Comparison of ENCODE assay signal across 8 mouse cellular contexts in the genomic region with DNA sequence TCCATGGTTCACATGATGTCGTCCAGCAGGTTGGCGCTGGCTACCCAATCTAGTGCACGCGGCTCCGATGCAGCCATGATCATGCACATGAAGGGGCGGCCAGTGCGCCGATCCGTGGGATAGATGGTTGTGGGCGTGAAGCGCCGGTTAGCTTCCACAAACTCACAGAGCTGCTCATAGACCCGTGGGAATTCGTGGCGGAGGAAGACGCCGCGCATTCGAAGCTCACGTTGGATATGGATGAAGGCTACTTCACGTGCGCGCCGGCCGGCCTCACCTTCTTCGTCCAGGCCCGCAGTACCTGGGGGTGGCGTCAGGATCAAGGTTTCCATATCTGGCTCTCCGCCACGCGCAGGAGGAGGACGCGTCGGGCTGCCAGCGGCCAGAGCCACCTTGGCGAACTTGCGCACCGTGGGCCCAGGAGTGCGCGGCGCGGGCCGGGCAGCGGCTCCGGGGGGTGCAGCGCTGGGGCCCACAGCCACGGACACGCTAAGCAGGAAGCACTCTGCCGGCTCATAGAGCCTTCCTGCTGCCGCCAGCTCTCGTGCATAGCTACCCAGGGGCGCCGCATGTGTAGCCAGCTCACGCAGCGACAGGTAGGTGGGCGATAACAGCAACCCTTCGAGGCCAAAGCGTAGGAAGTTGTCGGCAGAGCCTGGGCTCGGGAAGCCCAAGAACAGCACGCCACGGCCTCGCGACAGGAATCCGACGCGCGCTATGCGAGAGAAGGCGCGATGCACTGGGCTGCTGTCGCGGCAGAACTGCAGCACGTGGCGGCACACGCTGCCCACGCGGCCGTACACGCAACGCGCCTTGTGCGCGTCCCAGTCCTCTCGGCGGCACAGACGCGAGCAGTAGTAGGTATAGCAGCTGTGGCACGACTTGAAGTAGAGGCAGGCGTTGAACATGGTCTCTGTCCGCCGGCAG. TPM values are rescaled to one million over a fixed set of nuclear protein-coding genes. Genes with fewer than 3 reads are reported as not detected.
A peak's percentile ranks its signal among the peaks of the same experiment; 100 is the strongest.
DNase-seq lines count a peak whose midpoint lies in the region; ATAC-seq and TF ChIP-seq lines count a peak whose summit lies in the region.

No protein-coding gene starts in this region.

- no peaks in the 10 kb centered on the region for H3K9me3 ChIP-seq in heart, embryonic 14.5 days (ENCODE audit: control insufficient read depth, low read length)
- H3K9me3 ChIP-seq in hindbrain, embryonic 13.5 days: no peaks in the 10 kb centered on the region
- H3K9me3 ChIP-seq in midbrain, embryonic 13.5 days: no peaks in the 10 kb centered on the region

- no peak for DNase-seq in heart, adult 8-10 months (ENCODE audit: low spot score)
- peak; percentile 64 for DNase-seq in CD4-positive helper T cell, adult 2 months (ENCODE audit: low read depth, low spot score)
- DNase-seq in cerebellum, adult 2 months: peak; percentile 56 to 68
- DNase-seq in frontal cortex, adult 2 months (ENCODE audit: extremely low spot score in 1 of 2, low spot score in 1 of 2): no peak
- no peak for DNase-seq in gastrocnemius, postnatal 4 days (ENCODE audit: low spot score in 2 of 2)

- H3K9ac ChIP-seq in heart, embryonic 14.5 days (ENCODE audit: low read length): no peak overlapping the region
- H3K9ac ChIP-seq in hindbrain, embryonic 13.5 days: peak overlapping the region; percentile 55; the same call in 1 of the 2 replicates
- no peak overlapping the region for H3K9ac ChIP-seq in midbrain, embryonic 13.5 days (replicated peaks)

- H3K27ac ChIP-seq in heart, embryonic 14.5 days (replicated peaks in 1 of 2; ENCODE audit: control insufficient read depth in 1 of 2, insufficient read depth in 1 of 2, low read depth in 2 of 2, low read length in 2 of 2): no peak overlapping the region
- H3K27ac ChIP-seq in cerebellum, adult 2 months (ENCODE audit: insufficient read depth, low read length): peak overlapping the region; percentile 96
- H3K27ac ChIP-seq in hindbrain, embryonic 13.5 days: no peak overlapping the region
- H3K27ac ChIP-seq in midbrain, embryonic 13.5 days: no peak overlapping the region

- WGBS in heart, embryonic 14.5 days: 15% methylated on average over 92 of the region's 92 CpGs
- 19% methylated on average over 92 of the region's 92 CpGs for WGBS in cerebellum, adult 2 months
- 15% methylated on average over 92 of the region's 92 CpGs for WGBS in hindbrain, embryonic 13.5 days
- WGBS in midbrain, embryonic 13.5 days: 13% methylated on average over 92 of the region's 92 CpGs

- peaks cover 55% of the 10 kb centered on the region for H3K27me3 ChIP-seq in heart, embryonic 14.5 days (ENCODE audit: control insufficient read depth, insufficient read depth, low read length)
- no peaks in the 10 kb centered on the region for H3K27me3 ChIP-seq in cerebellum, adult 2 months (ENCODE audit: control insufficient read depth, insufficient read depth, low read length)
- H3K27me3 ChIP-seq in hindbrain, embryonic 13.5 days: peaks cover 55% of the 10 kb centered on the region
- peaks cover 58% of the 10 kb centered on the region for H3K27me3 ChIP-seq in midbrain, embryonic 13.5 days

- H3K4me1 ChIP-seq in heart, embryonic 14.5 days (ENCODE audit: control insufficient read depth in 2 of 2, insufficient read depth in 2 of 2, low read length in 2 of 2): peaks cover 35 to 53% of the 10 kb centered on the region in 2 experiments
- H3K4me1 ChIP-seq in cerebellum, adult 2 months (ENCODE audit: control insufficient read depth, insufficient read depth, low read length): peaks cover 52% of the 10 kb centered on the region
- peaks cover 79% of the 10 kb centered on the region for H3K4me1 ChIP-seq in hindbrain, embryonic 13.5 days (replicated peaks)
- peaks cover 74% of the 10 kb centered on the region for H3K4me1 ChIP-seq in midbrain, embryonic 13.5 days (replicated peaks)

- no peak for TF ChIP-seq POLR2A in cerebellum, adult 2 months (IDR thresholded peaks at IDR 0.05; ENCODE audit: borderline replicate concordance, insufficient read depth, low read length)

- no peak for TF ChIP-seq CTCF in cerebellum, adult 2 months (IDR thresholded peaks at IDR 0.05; ENCODE audit: borderline replicate concordance, insufficient read depth, low read depth, low read length)

- peak overlapping the region; percentile 51 for H3K4me2 ChIP-seq in heart, embryonic 14.5 days (ENCODE audit: low read length)
- H3K4me2 ChIP-seq in hindbrain, embryonic 13.5 days: peak overlapping the region; percentile 40
- peak overlapping the region; percentile 46 for H3K4me2 ChIP-seq in midbrain, embryonic 13.5 days (replicated peaks)

- no peaks in the 10 kb centered on the region for H3K36me3 ChIP-seq in heart, embryonic 14.5 days (ENCODE audit: control insufficient read depth, insufficient read depth, low read length)
- H3K36me3 ChIP-seq in hindbrain, embryonic 13.5 days: no peaks in the 10 kb centered on the region; the same call in 1 of the 2 replicates
- no peaks in the 10 kb centered on the region for H3K36me3 ChIP-seq in midbrain, embryonic 13.5 days

- ATAC-seq in heart, embryonic 14.5 days (ENCODE audit: insufficient number of reproducible peaks, insufficient read depth, low FRiP score, low read depth): no peak
- no peak for ATAC-seq in hindbrain, embryonic 13.5 days (ENCODE audit: low FRiP score)
- ATAC-seq in midbrain, embryonic 13.5 days: no peak

- H3K4me3 ChIP-seq in heart, embryonic 14.5 days (ENCODE audit: control insufficient read depth in 1 of 2, insufficient read depth in 1 of 2, low read depth in 1 of 2, low read length in 2 of 2): peak overlapping the region in 1 of 2 experiments; percentile 29; a peak in 2 of 4 replicates
- peak overlapping the region; percentile 32 for H3K4me3 ChIP-seq in cerebellum, adult 2 months (replicated peaks; ENCODE audit: insufficient read depth, low read depth, low read length)
- peak overlapping the region; percentile 27 for H3K4me3 ChIP-seq in hindbrain, embryonic 13.5 days
- peak overlapping the region; percentile 23 for H3K4me3 ChIP-seq in midbrain, embryonic 13.5 days (replicated peaks)

RNA-seq across cellular contexts. Expression of gene Phpt1, which starts 2.2 kb away (rescaled TPM):
- polyA plus RNA-seq in heart, embryonic 14.5 days (2014; fragmentation: Nextera tagmentation; extraction: Ambion mirVana): 240 and 250 TPM in 2 replicates
- 10 to 100 TPM; 58.2 to 72.2 (median 65.4) TPM for total RNA-seq in heart, adult 8-10 months (2022)
- 176 and 186 TPM in 2 replicates for polyA plus RNA-seq in cerebellum, adult 2 months (2012; rRNA removed)
- 179 and 182 TPM in 2 replicates for polyA plus RNA-seq in hindbrain, embryonic 13.5 days (2015; fragmentation: Nextera tagmentation; extraction: Ambion mirVana)
- 190 and 193 TPM in 2 replicates for polyA plus RNA-seq in midbrain, embryonic 13.5 days (2015; fragmentation: Nextera tagmentation; extraction: Ambion mirVana)
- polyA plus RNA-seq in frontal cortex, adult 2 months (2012; rRNA removed): 134 and 161 TPM in 2 replicates
- 10 to 100 TPM; 43.0 to 44.8 TPM for total RNA-seq in gastrocnemius, postnatal 4 days (2021)

RNA-seq across cellular contexts. Expression of gene Mamdc4, which starts 2.6 kb away (rescaled TPM):
- polyA plus RNA-seq in heart, embryonic 14.5 days (2014; fragmentation: Nextera tagmentation; extraction: Ambion mirVana): 1.4 and 1.9 TPM in 2 replicates
- total RNA-seq in heart, adult 8-10 months (2022): 1 to 10 TPM; 1.1 to 2.2 (median 1.5) TPM
- 3.0 and 4.4 TPM in 2 replicates for polyA plus RNA-seq in cerebellum, adult 2 months (2012; rRNA removed)
- 2.3 and 2.6 TPM in 2 replicates for polyA plus RNA-seq in hindbrain, embryonic 13.5 days (2015; fragmentation: Nextera tagmentation; extraction: Ambion mirVana)
- polyA plus RNA-seq in midbrain, embryonic 13.5 days (2015; fragmentation: Nextera tagmentation; extraction: Ambion mirVana): 3.2 and 6.8 TPM in 2 replicates
- 2.1 and 2.5 TPM in 2 replicates for polyA plus RNA-seq in frontal cortex, adult 2 months (2012; rRNA removed)
- 1 to 10 TPM; 2.3 to 2.5 TPM for total RNA-seq in gastrocnemius, postnatal 4 days (2021)

RNA-seq across cellular contexts. Expression of gene Ajm1, which starts 4.3 kb away (rescaled TPM):
- polyA plus RNA-seq in heart, embryonic 14.5 days (2014; fragmentation: Nextera tagmentation; extraction: Ambion mirVana): not detected in 2 replicates
- total RNA-seq in heart, adult 8-10 months (2022): under 1 TPM; 0.09 to 0.38 (median 0.25) TPM
- 257 and 312 TPM in 2 replicates for polyA plus RNA-seq in cerebellum, adult 2 months (2012; rRNA removed)
- 8.1 and 8.2 TPM in 2 replicates for polyA plus RNA-seq in hindbrain, embryonic 13.5 days (2015; fragmentation: Nextera tagmentation; extraction: Ambion mirVana)
- polyA plus RNA-seq in midbrain, embryonic 13.5 days (2015; fragmentation: Nextera tagmentation; extraction: Ambion mirVana): 3.5 and 5.7 TPM in 2 replicates
- 114 and 122 TPM in 2 replicates for polyA plus RNA-seq in frontal cortex, adult 2 months (2012; rRNA removed)
- under 1 TPM; 0.07 to 0.08 TPM for total RNA-seq in gastrocnemius, postnatal 4 days (2021)

RNA-seq across cellular contexts. Expression of gene Edf1, which starts 19.6 kb away (rescaled TPM):
- polyA plus RNA-seq in heart, embryonic 14.5 days (2014; fragmentation: Nextera tagmentation; extraction: Ambion mirVana): 279 and 319 TPM in 2 replicates
- total RNA-seq in heart, adult 8-10 months (2022): 100 to 1,000 TPM; 156 to 257 (median 210) TPM
- polyA plus RNA-seq in cerebellum, adult 2 months (2012; rRNA removed): 345 and 350 TPM in 2 replicates
- 409 and 436 TPM in 2 replicates for polyA plus RNA-seq in hindbrain, embryonic 13.5 days (2015; fragmentation: Nextera tagmentation; extraction: Ambion mirVana)
- 387 and 406 TPM in 2 replicates for polyA plus RNA-seq in midbrain, embryonic 13.5 days (2015; fragmentation: Nextera tagmentation; extraction: Ambion mirVana)
- polyA plus RNA-seq in frontal cortex, adult 2 months (2012; rRNA removed): 287 and 289 TPM in 2 replicates
- 100 to 1,000 TPM; 173 to 196 TPM for total RNA-seq in gastrocnemius, postnatal 4 days (2021)

RNA-seq across cellular contexts. Expression of gene Traf2, which starts 30.5 kb away (rescaled TPM):
- polyA plus RNA-seq in heart, embryonic 14.5 days (2014; fragmentation: Nextera tagmentation; extraction: Ambion mirVana): 19.1 and 19.8 TPM in 2 replicates
- 10 to 100 TPM; 11.8 to 16.3 (median 13.8) TPM for total RNA-seq in heart, adult 8-10 months (2022)
- polyA plus RNA-seq in cerebellum, adult 2 months (2012; rRNA removed): 12.3 and 12.5 TPM in 2 replicates
- polyA plus RNA-seq in hindbrain, embryonic 13.5 days (2015; fragmentation: Nextera tagmentation; extraction: Ambion mirVana): 21.1 and 21.2 TPM in 2 replicates
- 22.9 and 24.1 TPM in 2 replicates for polyA plus RNA-seq in midbrain, embryonic 13.5 days (2015; fragmentation: Nextera tagmentation; extraction: Ambion mirVana)
- polyA plus RNA-seq in frontal cortex, adult 2 months (2012; rRNA removed): 8.1 and 9.1 TPM in 2 replicates
- 10 to 100 TPM; 15.7 to 16.5 TPM for total RNA-seq in gastrocnemius, postnatal 4 days (2021)

Comparison
In these comparisons a context has a peak if more than half of its experiments do, and no peak if none do; other contexts are left out.
1. DNase-seq: peak in CD4-positive helper T cell, adult 2 months (single experiment) and cerebellum, adult 2 months (2 of 2); none in heart, adult 8-10 months (single experiment), frontal cortex, adult 2 months (0 of 2) and gastrocnemius, postnatal 4 days (0 of 2).
2. RNA of gene Ajm1, which starts 4.3 kb away (polyA plus RNA-seq): 257 to 312 TPM in cerebellum, adult 2 months and 114 to 122 TPM in frontal cortex, adult 2 months; 8.1 to 8.2 TPM in hindbrain, embryonic 13.5 days, 3.5 to 5.7 TPM in midbrain, embryonic 13.5 days and not detected in heart, embryonic 14.5 days; every median in the first group is over 10 times any median in the second.
3. Peak in every context shown above with its lines, with median percentiles within 50 percentile points of each other: H3K4me2 ChIP-seq.